Mouse (Mus musculus): Measurements from ENCODE around the gene Olfr1323.

Olfr1323 gene

DNA sequence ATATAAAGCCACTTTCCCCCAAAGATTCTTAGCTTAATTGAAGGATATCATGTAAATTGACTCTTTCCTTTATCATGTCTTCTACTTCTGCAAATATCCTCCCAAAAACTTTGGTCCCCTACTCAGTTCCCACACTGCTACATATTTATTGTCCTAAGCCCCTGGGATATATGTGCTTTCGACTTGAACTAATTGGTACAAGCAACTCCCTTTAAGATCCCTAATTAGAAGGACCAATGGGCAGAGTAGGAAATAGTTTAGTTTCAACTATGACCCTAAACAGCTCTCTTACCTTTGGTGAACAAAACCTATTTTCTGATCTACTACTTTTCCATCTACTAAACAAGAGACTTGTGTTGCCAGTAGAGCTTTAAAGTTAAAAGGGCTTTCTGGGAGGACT lies at the start of gene Olfr1323:
TSS of gene Olfr1323 (minus strand) at position 101 of the 400 bp plus-strand sequence.
- DNase-seq, result no peak

DNA sequence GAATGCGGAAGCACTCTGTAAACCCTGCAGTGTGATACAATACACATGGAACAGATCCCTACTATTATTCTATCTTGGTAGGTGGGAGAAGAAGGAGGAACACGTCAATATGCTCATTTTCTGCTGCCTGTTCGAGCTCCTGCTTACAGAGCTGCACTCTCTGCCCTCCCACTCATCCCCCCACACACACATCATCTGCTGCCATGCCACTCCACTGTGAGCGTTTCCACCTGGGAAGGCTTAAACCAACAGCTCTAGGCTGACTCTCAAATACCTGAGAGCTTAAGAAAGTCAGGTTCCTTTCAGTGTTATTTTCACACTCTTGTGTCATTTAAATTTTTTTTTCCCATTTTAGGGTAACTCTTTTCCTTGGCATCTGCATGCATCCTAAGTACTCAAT lies 6.9 kb downstream of the Olfr1323 start:
- DNase-seq, result no peak

Data from kidney, postnatal 36 days (tissue).